Mouse (Mus musculus): ENCODE data around the gene Rnaset2a. TPM values are rescaled to one million over a fixed set of nuclear protein-coding genes. Genes with fewer than 3 reads are reported as not detected.
"Not testable (repeated sequence)": the region's sequence is repeated elsewhere in the genome, so short reads cannot be mapped to it uniquely, and the experiment has no call there.

Gene Rnaset2a
- polyA plus RNA-seq, 1 experiment from 2014 or later, result 9.9 TPM

DNA sequence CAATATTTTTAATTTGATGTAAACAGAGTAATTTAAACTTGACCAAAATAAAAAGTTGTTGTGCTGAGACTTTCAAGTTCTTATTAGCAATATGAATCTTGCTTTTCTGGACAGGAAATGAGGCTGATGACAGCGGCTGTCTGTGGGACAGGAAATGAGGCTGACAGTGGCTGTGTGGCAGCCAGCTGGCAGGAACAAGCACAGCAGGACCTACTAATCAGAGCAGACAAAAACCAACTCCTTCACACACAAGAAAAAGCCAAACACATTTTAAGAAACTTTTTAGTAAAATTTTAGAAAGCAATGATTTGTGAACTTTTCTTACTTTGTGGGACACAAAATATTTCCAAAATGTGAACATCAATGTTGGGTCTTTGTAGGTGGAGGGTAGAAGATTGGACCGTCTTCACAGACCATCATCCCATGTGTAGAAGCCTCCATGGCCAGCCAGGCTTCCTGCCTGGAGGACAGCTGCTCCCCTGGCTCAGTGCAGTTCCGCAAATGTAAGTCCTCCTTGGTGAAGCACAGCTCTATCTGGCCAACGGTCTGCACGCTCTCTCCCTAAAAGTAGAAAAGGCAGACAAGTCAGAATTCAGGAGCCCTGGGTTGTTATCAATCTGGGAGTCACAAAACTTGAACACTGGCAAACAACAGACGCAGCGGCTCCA is 19.4 kb downstream of the Rnaset2a start:
- not testable (repeated sequence) for H3K4me2 ChIP-seq; H3K36me3 ChIP-seq (replicated peaks); ATAC-seq (replicated peaks); H3K27me3 ChIP-seq (replicated peaks); H3K4me3 ChIP-seq; H3K27ac ChIP-seq; H3K4me1 ChIP-seq; H3K9ac ChIP-seq; H3K9me3 ChIP-seq
- WGBS, result 91% methylated on average over 1 of the region's 7 CpGs

DNA sequence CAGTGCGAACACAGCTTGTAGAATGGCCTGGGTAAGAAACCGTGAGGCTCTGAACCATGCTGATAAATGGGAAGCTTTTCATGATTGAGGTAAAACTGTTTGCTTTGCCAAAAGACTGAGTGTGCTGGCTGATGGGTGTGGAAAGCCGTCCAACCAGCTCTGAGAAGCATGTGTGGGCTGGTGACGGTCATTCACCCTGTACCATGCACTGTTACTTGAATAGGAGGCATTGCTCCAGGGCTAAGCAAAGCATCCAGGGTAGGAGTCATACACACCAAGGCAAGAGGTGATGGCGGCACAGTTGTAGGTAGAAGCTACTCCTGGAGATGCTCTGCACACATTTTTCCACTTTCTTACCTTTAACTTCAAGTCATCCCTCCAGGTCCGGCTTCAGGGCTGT is 23.3 kb downstream of the Rnaset2a start:
- H3K27ac ChIP-seq; H3K9me3 ChIP-seq; H3K27me3 ChIP-seq (replicated peaks); H3K4me3 ChIP-seq; H3K9ac ChIP-seq; H3K4me2 ChIP-seq; ATAC-seq (replicated peaks); H3K4me1 ChIP-seq; H3K36me3 ChIP-seq (replicated peaks): not testable (repeated sequence)
- WGBS, result 83% methylated on average over 3 of the region's 6 CpGs

DNA sequence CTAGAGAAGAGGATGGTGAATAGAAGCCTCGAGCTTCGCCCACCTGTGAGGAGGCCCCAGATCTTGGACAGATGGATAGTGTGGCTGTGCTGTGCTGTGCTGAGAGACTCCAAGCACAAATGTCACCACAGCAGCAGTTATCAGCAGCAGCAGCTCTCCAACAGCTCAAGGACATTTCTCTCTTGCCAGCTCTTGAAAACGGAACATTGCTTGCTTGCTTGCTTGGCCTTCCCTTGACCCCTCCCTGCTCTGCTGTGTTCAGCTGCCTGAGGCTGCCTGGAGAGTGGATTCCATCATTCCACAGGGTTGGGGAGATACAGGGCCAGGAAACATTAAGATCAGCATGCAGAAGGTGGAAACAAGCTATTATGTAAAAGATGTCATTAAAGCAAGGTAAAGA is 24.9 kb downstream of the Rnaset2a start:
- WGBS, result no CpG with 5 or more reads among the region's 3 CpGs
- not testable (repeated sequence) for H3K4me2 ChIP-seq

DNA sequence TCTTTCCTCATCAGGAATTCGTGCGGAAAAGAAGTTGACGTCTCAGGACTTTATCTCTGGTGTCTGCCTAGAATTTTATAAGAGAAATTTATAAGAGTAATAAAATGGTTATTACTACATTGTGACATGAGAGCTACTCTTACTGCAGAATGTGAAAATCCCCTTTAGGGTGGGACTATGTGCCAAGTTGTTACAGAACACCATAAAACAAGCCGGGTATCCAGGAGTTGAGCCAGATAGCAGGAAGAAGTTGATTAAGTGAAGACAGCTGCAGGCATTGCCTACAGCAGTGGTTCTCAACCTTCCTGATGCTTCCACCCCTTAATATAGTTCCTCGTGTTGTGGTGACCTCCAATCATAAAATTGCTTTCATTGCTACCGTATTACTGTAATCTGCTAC is 31.0 kb downstream of the Rnaset2a start:
- not testable (repeated sequence) for H3K9ac ChIP-seq; H3K4me1 ChIP-seq; H3K4me2 ChIP-seq; H3K4me3 ChIP-seq; ATAC-seq (replicated peaks); H3K27me3 ChIP-seq (replicated peaks); H3K9me3 ChIP-seq; H3K36me3 ChIP-seq (replicated peaks); H3K27ac ChIP-seq
- no CpG with 5 or more reads among the region's 6 CpGs for WGBS

More for the DNA sequence above, 24.9 kb downstream of the Rnaset2a start:
- not testable (repeated sequence) for H3K27ac ChIP-seq; H3K36me3 ChIP-seq (replicated peaks); H3K4me1 ChIP-seq; ATAC-seq (replicated peaks); H3K4me3 ChIP-seq; H3K9ac ChIP-seq; H3K9me3 ChIP-seq; H3K27me3 ChIP-seq (replicated peaks)

DNA sequence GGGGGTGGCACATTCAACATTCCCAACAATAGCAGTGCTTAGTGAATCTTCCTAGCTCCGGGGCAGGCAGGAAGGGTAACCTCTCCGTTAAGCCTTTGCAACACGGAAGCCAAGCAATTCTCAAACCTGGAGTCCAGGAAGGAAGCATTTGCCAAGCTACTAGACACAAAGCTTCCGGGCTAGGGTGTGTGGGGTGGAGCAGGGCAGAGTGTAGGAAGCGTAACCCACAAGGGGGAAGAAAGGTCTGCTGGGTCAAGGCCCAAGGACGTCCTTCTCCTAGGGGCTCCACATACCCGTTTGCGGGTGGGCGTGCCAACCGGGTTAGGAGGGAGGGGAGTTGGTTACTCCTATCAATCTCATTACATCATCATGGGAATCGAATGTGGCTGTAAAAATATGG is 31.5 kb downstream of the Rnaset2a start:
- 79% methylated on average over 8 of the region's 11 CpGs for WGBS
- H3K9ac ChIP-seq; H3K4me2 ChIP-seq; H3K9me3 ChIP-seq; H3K36me3 ChIP-seq (replicated peaks); H3K4me1 ChIP-seq; H3K4me3 ChIP-seq; H3K27ac ChIP-seq; ATAC-seq (replicated peaks); H3K27me3 ChIP-seq (replicated peaks): not testable (repeated sequence)

DNA sequence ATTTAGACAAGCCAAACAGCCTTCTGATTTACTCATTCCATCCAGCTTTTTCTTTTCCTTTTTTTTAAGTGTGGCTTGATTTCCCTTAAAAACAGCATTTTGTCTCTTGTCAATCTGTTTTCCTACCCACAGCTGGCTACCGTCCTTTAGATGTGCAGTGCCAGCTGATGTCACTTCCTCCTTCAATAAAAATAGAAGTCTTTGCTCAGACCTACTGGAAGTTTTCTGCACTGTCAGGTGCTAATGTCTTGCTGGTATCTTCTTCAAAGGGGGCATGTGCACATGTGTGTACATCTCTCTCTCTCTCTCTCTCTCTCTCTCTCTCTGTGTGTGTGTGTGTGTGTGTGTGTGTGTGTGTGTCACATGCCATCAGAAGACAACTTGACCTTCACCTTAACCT is 35.7 kb downstream of the Rnaset2a start:
- H3K36me3 ChIP-seq (replicated peaks); H3K9ac ChIP-seq; ATAC-seq (replicated peaks); H3K27me3 ChIP-seq (replicated peaks); H3K4me1 ChIP-seq; H3K4me2 ChIP-seq; H3K4me3 ChIP-seq; H3K9me3 ChIP-seq; H3K27ac ChIP-seq: not testable (repeated sequence)
- no CpG with 5 or more reads among the region's 1 CpGs for WGBS

DNA sequence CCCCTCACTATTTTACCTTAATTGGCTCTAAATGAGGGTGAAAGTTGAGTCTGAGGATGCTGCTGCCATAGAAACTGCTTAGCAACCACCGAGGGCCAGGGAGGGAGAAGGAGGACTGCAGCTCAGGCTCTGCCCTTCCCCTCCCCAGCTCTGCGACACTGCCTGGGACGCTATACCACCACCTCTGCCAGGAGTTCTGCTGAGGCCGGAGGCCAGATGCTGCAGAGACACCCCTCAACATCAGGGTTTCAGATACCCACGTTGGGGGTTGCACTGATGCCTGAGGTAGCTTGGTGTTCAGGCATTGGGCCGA is 46.6 kb downstream of the Rnaset2a start:
- 26% methylated on average over 4 of the region's 6 CpGs for WGBS
- not testable (repeated sequence) for H3K9me3 ChIP-seq; H3K27me3 ChIP-seq (replicated peaks); H3K27ac ChIP-seq; H3K4me3 ChIP-seq; H3K9ac ChIP-seq; H3K4me2 ChIP-seq; H3K36me3 ChIP-seq (replicated peaks); H3K4me1 ChIP-seq
- peak; percentile 86 for ATAC-seq (replicated peaks)

DNA sequence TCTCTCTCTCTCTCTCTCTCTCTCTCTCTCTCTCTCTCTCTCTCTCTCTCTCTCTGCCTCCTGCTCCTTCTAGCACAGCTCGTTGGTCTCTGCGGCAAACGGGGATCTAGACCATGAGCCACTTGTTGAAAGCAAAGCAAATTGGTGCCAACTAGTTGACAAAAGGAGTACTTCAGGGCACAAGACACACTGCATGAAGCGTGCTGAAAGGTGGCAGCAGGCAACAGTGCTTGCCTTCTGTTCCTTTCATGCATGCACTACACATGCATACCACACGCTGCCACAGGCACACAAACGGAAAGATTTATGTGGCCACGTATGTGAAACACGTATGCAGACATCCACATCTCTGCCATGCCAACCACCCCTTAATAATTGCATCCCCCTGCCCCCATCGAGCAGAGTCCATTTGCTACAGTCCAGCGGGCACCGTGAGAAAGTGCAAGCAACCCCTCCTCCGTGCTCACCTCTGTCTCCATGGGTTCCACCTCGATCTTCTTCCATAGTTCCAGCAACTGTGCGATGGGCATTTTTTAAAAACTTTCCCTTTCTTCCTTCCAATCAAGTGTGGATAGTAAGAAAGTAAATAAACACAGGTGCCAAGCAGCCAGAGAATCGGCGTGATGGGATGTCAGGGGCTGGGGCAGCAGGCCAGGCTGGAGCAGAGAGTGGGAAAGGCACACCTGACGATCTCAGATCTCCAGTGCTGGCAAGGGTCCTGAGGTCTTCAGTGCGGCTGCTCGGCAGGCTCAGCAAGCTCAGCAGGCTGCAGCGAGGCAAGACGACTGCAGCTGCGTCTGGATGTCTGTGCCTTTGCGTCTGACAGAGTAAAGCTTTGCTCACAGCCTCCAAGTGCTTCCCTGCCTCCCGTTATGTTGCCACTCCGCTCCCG is 47.2 kb downstream of the Rnaset2a start:
- ATAC-seq (replicated peaks), result peak; percentile 84
- H3K4me3 ChIP-seq; H3K4me2 ChIP-seq; H3K4me1 ChIP-seq; H3K9ac ChIP-seq; H3K27ac ChIP-seq; H3K9me3 ChIP-seq; H3K36me3 ChIP-seq (replicated peaks); H3K27me3 ChIP-seq (replicated peaks): not testable (repeated sequence)
- WGBS, result 14% methylated on average over 9 of the region's 26 CpGs

DNA sequence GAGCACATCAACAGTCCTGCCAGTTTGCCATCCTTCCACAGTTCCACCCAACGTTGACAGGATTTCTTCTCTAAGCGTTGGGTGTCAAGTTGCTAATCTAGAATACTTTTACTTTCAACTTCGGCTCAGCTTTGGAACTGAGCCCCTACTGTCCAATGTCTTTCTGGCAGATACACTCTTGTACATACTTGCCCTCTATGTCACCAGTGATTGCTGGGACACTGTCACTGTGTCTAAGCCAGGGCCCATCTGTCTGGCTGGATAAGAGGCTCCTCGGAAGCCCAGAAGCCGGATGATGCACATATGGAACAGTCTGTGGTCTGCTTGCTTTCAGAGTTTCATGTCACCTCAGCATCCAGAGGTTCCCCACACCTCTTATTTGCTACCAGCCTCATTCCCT is 51.7 kb downstream of the Rnaset2a start:
- H3K27me3 ChIP-seq (replicated peaks), result not testable (repeated sequence)

DNA sequence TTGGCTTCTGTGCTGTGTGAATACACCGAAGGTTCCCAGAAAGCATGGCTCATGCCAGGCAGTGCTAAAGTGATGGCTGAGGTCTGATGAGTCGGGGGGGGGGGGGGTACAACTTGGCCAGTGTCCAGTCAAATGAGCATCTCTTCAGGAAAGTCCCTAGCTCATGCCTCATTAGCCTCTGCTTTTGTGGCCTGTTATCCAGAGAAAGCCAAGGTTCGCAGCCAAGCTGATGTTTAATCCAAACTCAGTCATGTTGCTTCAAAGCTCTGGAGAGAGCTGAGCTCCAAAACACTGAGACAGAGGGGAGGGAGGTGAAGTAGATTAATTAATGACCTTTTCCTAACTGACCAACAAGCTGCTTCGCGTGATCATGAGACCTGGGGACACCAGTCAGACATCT is 52.2 kb downstream of the Rnaset2a start:
- H3K9me3 ChIP-seq; H3K27me3 ChIP-seq (replicated peaks); H3K4me2 ChIP-seq; H3K4me3 ChIP-seq; H3K27ac ChIP-seq; ATAC-seq (replicated peaks); H3K9ac ChIP-seq; H3K36me3 ChIP-seq (replicated peaks); H3K4me1 ChIP-seq: not testable (repeated sequence)
- 31% methylated on average over 3 of the region's 5 CpGs for WGBS

More for the DNA sequence above, 51.7 kb downstream of the Rnaset2a start:
- H3K4me3 ChIP-seq; H3K4me1 ChIP-seq; H3K27ac ChIP-seq; H3K9ac ChIP-seq; ATAC-seq (replicated peaks); H3K9me3 ChIP-seq; H3K4me2 ChIP-seq; H3K36me3 ChIP-seq (replicated peaks): not testable (repeated sequence)
- WGBS, result 75% methylated on average over 3 of the region's 5 CpGs

DNA sequence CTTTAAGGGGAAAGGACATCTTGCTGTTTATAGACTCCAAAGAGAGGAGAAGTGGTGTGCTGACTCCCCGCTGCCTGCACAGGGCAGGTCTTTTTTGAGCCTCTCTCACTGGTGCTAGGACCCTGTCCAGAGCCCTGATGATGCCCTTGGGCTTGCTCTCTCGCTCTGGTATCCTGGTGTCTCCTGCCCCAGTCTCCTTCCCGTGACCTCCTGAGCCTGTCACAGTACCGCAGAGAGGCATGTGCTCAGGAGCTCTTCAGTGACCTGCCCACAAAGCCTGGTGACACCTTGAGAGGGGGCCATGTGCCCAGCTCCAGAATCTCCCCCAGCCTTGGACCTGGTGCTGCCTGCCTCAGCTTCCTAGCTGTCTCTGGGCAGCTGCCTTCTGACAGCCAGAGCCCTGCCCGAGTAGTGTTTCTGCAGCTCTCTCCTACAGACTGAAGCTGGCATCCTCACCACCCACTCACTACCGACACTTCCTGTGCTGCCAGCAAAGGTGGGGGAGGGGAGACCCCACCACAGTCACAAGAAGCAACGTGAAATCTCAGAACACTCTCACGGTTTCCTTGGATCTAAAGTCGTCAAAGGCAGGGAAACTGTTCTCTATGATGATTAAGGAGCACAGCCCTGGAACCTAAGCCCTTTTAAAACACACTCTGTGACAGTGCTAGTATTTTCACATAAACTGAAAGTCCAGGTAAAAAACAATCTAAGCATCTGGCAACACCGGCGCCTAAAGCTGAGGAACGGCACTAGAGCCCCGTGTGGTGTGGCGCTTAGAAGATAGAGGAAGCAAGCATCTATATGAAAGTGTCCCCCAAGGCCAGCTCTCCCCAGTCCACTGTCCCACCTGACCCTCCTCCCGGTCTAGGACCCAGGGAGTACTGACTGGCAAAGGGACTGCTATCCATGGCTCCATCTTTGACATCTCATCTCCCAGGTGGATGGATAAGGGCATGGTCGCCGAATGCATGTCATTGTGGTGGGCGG is 55.1 kb downstream of the Rnaset2a start:
- not testable (repeated sequence) for H3K4me1 ChIP-seq; ATAC-seq (replicated peaks); H3K4me2 ChIP-seq; H3K36me3 ChIP-seq (replicated peaks); H3K4me3 ChIP-seq; H3K9me3 ChIP-seq; H3K9ac ChIP-seq; H3K27me3 ChIP-seq (replicated peaks); H3K27ac ChIP-seq
- WGBS, result 65% methylated on average over 4 of the region's 18 CpGs

DNA sequence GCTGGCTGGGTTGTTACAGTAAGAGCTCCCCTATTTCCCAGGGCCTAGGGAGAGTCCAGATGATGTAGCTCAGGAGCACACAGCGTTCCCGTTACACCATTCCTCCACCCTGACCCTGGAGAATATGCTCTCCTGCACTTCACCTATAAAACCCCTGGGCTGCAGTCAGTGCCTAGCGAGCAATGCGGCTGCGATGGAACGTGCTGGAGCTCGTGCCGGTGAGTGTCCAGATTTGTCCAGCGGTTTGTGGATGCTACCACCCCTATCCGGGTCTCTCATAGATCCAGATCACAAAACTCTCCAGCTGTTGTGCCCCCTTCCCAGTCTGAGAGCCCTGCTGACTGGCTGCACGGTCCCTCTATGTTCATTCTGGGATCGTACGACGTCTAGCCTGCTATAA is 56.6 kb downstream of the Rnaset2a start:
- not testable (repeated sequence) for H3K9ac ChIP-seq; H3K36me3 ChIP-seq (replicated peaks)

More for the DNA sequence above, 56.6 kb downstream of the Rnaset2a start:
- not testable (repeated sequence) for H3K27ac ChIP-seq; H3K4me3 ChIP-seq; H3K9me3 ChIP-seq; ATAC-seq (replicated peaks); H3K4me1 ChIP-seq; H3K4me2 ChIP-seq; H3K27me3 ChIP-seq (replicated peaks)
- WGBS, result 89% methylated on average over 14 of the region's 14 CpGs

All from midbrain, embryonic 15.5 days (tissue).